Mouse (Mus musculus) spleen, postnatal 14 days (tissue): ENCODE data around the gene Dtx3l.
"Not testable (repeated sequence)": the region's sequence is repeated elsewhere in the genome, so short reads cannot be mapped to it uniquely, and the experiment has no call there.

Source experiments
- DNase-seq, 2 experiments: peaks; one replicate each; pipeline ENCODE4 v3.0.0; 2021 to 2022; ENCODE audit warnings: low spot score in 2 of 2

Gene Dtx3l

GRCm38 (mm10) chr16:35924341-35924740, 14.6 kb downstream of the Dtx3l start:
- DNase-seq, result no peak

- no peak for DNase-seq
Observed at GRCm38 (mm10) chr16:35923546-35924198, 15.3 kb downstream of the Dtx3l start.

GRCm38 (mm10) chr16:35922301-35922895, 16.6 kb downstream of the Dtx3l start:
- no peak for DNase-seq

- DNase-seq, result no peak
Observed at GRCm38 (mm10) chr16:35921676-35922235, 17.2 kb downstream of the Dtx3l start.

GRCm38 (mm10) chr16:35918721-35919543, 20.0 kb downstream of the Dtx3l start:
- DNase-seq, result no peak

- DNase-seq, result no peak
Observed at GRCm38 (mm10) chr16:35914301-35914700, 24.6 kb downstream of the Dtx3l start.

- DNase-seq, result no peak
Observed at GRCm38 (mm10) chr16:35913526-35913925, 25.4 kb downstream of the Dtx3l start.

- DNase-seq, result no peak
Observed at GRCm38 (mm10) chr16:35911449-35911848, 27.5 kb downstream of the Dtx3l start.

GRCm38 (mm10) chr16:35907432-35908201, 31.3 kb downstream of the Dtx3l start:
- no peak for DNase-seq

- DNase-seq, result no peak
Observed at GRCm38 (mm10) chr16:35906887-35907286, 32.1 kb downstream of the Dtx3l start.

GRCm38 (mm10) chr16:35905819-35906485, 33.0 kb downstream of the Dtx3l start:
- no peak for DNase-seq

GRCm38 (mm10) chr16:35905355-35905754, 33.6 kb downstream of the Dtx3l start:
- no peak for DNase-seq

GRCm38 (mm10) chr16:35904121-35904736, 34.7 kb downstream of the Dtx3l start:
- DNase-seq, result no peak

- DNase-seq, result no peak
Observed at GRCm38 (mm10) chr16:35903014-35903640, 35.8 kb downstream of the Dtx3l start.

- DNase-seq, result no peak
Observed at GRCm38 (mm10) chr16:35900541-35900940, 38.4 kb downstream of the Dtx3l start.

- DNase-seq, result no peak
Observed at GRCm38 (mm10) chr16:35894997-35895396, 44.0 kb downstream of the Dtx3l start.

- DNase-seq, result not testable (repeated sequence)
Observed at GRCm38 (mm10) chr16:35891603-35892002, 47.3 kb downstream of the Dtx3l start.

GRCm38 (mm10) chr16:35890645-35891044, 48.3 kb downstream of the Dtx3l start:
- DNase-seq, result no peak

GRCm38 (mm10) chr16:35888910-35889309, 50.0 kb downstream of the Dtx3l start:
- no peak for DNase-seq

GRCm38 (mm10) chr16:35888174-35888573, 50.8 kb downstream of the Dtx3l start:
- no peak for DNase-seq
